Mouse (Mus musculus) layer of hippocampus, adult 18-20 months (tissue): ENCODE data around the gene Vamp5. TPM values are rescaled to one million over a fixed set of nuclear protein-coding genes. Genes with fewer than 3 reads are reported as not detected.

ENCODE experiments used
- DNase-seq, 2 experiments: peaks; one replicate each; pipeline ENCODE4 v3.0.0; 2022; ENCODE audit warnings: low spot score in 2 of 2
- total RNA-seq, 2 experiments: library from RNA; stranded (reverse); gene quantifications; 2 replicates each; pipeline ENCODE4 v1.2.3; 2021

Vamp5 gene
- total RNA-seq, 2 experiments from 2014 or later = 5.8 to 8.1 TPM

DNA sequence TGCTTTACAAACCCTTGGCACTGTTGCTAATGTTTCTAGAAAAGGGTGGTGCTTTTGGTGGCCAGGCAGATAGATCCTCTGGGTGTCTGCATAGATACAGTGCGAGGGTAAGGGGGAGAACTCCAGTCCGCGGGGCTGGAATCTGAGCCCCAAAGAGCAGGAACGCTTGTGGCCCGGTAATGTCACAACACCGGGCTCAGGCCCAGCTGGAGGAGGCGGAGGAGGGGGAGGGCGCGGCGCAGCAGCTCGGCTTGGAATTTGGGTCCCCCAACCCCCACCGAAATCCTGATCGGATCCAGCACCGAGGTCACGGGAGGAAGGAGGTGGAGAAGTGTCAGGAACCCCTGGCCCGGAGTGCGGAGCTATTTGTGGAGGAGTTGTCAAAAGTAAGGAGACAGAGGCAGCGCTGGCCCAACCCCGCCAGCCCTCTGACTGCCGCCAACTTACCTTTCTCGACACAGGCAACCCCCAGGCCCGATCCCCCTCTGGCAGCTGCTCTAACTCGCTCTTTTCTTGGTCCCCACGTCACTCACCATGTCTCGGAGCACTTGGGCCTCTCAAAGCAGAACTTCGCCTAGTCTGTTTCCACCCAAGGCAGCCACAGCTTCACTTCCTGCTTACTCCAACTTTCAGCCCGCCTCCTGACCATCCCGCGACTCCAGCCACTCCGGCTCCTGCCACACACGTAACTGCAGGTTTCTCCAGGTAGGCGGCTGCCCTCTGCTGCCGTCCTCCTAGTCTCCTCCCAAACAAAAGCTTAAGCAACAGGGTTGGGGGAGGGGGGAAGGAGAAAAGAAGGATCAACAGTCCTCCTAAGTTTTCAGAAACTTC, 9.9 kb upstream of the Vamp5 start, which contains the start of gene Vamp8:
TSS of gene Vamp8 (minus strand) at position 763 of the 831 bp plus-strand sequence.
- peak; percentile 32 to 49 for DNase-seq

DNA sequence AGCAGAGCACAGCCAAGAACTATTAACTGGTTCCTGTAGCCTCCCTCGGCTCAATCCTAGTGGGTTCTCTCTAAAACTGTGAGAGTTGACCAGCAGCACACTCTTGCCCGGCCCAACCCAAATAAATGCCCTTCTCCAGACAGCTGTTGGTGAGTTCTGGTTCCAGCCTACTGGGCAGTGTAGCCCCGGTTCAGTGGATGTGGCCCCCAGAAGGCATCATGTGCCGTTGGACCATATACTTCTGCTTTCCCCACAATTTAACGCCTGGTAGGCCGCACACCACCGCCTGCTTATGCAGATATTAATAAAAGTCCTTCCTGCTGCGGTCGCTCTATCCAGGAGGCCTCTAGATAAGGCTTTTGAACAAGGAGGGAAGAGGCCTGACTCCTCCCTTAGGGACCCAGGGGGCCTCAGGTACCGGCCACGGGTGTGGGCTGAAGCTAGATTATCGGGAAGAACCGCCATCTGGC, 9.2 kb upstream of the Vamp5 start:
- no peak for DNase-seq

DNA sequence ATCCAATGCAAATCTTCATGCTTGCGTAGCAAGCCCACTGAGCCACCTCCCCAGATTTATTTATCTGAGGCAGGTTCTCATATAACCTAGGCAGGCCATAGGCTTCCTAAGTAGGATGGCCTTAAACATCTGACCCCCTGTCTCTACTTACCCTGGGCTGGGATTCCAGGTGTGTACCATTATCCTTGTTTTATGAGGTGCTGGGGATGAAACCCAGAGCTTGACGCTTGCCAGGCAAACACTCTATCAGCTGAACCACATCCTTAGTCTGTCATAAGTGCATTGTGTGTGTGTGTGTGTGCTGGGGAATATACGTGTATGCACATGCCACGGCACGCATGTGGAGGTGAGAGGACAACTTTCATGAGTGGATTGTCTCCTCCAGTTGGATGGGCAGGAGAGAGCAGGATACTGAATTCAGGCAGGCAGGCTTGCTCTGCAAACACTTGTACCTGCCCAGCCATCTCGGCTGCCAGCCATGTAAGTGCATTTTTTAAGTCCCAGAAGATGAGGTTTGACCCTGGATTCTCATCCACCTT, 8.6 kb upstream of the Vamp5 start:
- DNase-seq = no peak

DNA sequence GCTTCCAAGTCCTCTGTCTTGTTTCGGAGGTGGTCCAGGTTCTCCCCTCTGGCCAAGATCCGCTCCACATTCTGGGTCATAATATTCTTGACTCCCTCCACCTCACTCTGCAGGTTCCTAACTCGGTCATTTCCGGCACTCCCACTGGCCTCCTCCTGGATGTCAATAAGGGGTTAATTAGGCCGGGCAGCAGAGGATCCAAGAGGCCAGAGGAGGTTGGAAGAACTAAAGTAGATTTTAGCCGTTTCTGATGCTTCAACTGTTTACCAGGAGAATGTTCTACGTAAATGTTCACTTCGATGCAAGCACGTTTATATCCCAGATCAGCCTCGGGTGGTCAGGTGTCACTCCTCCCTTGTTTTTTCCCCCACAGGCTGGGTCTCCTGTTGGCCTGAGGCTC, 8.0 kb upstream of the Vamp5 start:
- DNase-seq = no peak

DNA sequence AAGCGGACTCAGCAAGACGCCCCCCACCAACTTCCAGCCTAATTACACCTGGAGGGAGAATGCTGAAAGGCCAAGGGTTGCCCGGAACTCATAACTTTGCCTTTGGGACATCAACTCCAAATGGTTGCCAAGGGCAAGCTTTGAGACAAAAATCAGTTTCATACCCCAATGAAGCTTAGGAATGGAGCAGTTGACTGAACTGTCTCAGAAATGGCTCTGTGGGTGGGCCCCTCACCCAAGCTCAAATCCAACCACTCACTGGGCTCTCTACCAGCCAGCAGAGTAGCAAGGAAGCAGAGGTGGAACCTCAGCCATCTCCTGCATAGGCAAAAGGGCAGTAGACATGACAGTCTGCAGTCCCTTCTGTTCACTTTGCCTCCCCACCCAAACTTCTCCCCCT, 7.5 kb upstream of the Vamp5 start:
- no peak for DNase-seq

DNA sequence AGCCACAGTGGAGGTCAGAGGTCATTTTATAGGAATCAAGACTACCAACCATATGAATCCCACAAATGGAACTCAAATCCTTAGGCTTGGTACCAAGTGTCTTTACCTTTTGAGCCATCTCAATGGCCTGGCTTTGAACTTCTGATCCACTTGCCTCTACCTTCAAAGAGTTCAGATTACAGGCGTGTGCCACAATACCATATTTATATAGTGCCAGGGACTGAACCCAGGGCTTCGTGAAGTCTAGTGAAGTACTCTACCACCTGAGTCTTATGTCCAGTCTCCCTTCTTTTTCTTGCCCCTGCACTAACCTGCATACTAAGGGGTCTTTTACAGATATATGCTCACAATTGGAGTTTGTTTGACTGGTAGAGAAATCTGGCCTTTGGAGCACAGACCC, 6.3 kb upstream of the Vamp5 start:
- DNase-seq = no peak

DNA sequence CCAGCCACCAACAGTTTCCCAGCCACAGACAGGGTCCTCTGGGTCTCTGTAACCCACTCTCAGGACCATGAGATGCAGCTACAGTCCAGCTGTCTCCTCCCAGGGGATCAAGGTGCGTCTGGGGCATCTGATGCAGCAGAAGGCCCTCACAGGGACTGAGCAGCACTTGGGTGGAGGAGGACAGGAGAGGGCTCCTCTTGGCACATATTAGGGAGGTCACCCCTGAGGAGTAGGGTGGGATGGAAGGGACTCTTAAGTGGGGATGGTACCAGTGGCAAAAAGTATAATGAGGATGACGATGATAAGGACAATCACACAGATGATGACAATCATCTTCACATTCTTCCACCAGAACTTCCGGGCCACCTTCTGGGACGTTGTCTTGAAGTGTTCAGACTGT, 5.0 kb upstream of the Vamp5 start:
- no peak for DNase-seq

DNA sequence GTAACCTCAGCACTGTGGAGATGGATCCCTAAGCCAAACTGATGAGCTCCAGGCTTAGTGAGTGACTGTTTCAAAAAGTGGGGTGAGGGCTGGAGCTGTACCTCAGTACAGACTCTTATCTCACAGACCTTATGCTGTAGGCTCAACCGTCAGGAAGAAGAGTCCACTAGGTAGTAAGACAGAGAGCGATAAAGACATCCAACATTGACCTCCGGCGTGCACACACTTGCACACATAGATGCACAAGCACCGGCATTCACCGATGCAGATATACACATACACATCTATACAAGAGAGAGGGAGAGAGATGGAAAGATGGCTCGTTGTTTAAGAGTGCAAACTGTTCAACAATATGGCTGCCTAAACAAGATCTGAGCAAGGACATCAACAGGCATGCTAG, 3.7 kb upstream of the Vamp5 start:
- no peak for DNase-seq

DNA sequence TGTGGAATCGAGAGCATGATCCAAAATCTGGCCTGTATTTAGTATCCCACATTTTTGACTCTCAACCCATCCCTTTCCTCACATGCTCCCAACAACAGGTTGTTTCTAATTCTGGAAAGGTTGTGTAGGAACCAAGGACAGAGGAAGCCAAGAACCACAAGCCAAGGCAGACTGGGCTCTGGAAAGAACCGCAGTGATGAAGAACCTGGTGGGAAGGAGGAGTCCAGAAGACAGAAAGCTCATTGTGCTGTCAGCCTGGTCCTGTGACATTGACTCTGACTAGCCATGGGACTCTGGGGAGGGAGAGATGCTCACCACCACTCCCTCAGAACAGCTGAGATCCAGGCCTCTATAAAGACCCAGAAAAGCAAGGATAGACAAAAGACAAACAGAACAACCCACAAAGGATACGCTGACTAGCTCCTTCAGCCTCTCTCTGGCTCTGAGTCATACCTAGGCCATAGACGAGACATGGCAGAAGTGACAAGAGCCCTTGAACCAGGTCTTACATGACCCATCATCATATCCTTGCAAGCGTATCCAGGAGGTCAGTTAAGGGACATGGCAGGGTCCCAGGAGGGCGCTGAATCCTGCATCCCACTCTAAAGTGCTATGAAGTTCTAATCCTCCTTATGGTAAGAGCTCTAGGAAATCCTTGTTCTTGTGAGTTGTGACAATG, 3.0 kb upstream of the Vamp5 start:
- DNase-seq = no peak

DNA sequence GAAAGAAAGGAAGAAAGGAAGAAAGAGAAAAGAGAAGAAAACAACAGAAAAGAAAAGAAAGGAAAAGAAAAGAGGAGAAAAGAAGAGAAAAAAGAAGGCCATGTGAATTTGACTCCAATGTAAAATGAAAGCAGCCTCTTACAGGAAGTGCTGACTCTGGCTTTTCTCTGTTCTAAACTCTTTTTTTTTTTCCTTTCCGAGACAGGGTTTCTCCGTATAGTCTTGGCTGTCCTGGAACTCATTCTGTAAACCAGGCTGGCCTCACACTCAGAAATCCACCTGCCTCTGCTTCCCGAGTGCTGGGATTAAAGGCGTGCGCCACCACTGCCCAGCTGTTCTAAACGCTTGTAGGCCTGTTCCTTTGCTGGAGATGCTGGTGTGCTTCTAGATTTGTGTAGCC, 2.2 kb upstream of the Vamp5 start:
- no peak for DNase-seq

DNA sequence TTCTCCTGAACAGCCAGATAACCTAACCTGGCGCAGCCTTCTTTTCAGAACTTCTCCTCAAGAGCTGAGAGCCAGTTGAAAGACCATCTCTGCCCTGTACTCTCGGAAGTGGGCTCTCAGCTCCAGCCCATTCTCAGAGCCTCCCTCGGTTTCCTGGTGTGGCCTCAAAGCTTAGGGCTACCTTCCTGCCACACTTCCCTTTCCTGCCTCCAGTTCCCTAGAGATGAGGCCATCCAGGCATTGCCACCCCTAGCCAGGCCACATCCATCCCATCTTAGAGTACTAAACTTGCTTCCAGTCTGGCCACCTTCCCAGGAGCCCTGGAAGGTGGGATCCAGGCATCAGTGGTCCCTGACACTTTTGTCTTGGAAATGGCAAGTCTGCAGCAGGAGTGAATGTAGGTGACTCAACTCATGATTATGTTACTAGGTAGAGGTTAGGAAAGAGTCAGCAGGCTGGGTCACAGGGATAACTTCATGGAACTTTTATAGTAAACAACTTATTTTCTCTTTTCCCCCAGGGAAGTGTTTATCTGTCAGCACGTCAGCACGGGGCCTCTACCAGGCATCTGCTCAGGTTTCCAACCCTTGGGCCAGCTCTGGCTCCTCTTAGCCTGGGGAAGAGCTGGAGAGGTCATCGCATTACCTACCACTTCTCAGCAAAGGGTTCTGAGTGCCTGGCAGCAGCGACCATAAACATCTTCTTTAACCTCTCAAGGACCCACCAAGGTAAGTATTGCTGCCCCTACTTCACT, 714 bp downstream of the Vamp5 start:
- DNase-seq = no peak

DNA sequence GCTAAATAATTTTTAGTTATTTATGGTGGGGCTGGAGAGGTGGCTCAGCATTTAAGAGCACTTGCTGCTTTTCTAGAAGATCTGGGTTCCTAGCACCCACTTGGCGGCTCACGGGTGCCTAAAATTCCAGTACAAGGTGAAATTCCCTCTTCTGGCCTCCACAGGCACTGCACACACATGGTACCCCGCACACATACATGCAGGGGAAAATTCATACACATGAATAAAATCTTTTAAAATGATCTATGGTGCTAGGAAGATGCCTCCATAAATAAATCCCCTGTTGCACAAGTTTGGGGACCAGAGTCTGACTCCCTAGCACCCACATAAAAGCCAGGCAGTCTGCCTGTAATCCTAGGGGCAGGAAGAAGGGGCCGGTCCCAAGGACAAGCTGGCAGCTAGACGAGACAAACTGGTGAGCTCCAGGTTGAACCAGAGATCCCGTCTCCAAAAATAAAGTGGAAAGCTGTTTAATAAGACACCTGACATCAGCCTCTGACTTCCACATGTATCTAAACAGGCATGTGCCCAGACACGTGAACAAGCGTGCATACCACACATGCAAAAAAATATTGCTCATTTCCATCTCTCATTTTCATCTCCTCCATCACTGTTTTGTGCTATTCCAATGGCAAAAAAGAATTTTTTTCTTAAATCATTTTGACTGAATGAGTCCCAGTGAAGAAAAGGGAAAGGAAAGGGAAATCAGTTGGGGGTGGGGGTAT, 1.6 kb downstream of the Vamp5 start:
- DNase-seq = no peak

DNA sequence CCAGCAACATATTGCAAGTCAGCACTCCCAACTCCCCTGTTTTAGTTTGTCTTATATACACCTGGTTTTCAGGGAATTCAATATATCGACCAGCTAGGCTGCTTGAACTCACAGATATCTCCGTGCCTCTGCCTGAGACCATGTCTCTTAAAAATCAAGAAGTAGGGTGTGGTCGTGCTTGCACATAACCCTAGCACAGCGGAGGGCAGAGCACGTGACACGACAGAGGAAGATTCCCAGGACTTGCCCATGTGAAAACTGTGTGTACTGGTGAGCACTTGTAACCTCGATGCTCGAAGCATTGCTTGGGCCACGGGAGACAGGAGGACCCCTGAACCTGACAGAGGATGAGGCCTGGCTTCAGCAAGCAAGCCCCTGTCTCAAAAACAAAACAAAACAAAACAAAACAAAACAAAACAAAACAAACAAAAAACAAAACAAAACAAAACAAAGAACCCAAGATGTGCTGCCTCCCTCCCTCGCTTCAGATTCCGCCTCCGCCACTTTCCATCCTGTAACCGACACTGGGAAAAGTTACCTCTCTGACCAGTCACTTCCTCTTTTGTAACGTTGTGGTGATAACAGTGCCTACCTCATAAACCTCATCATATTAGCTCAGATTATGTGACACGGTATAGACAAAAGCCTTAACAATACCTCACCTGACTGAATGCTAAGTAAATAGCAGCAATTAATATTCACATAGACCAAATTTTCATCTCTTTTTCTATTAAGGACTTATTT, 5.3 kb downstream of the Vamp5 start:
- no peak for DNase-seq

DNA sequence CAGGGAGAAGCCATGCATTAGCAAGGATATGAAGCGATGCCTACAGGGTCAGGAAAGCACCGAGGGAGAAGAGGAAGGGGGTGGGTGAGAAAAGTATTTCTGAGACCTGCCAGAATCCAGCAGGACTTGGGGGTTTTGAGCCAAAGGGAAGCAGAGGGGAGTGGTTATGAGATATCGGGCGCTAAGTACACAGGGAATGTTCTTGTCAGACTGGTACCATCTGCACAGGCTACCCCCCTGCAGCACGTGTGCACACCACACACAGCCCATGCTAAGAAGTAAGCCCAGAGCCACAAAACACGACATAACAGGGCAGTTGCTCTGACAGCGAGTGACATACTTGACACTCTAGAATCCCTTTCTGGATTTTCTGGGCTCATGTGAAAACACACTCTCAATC, 6.1 kb downstream of the Vamp5 start:
- DNase-seq = no peak

DNA sequence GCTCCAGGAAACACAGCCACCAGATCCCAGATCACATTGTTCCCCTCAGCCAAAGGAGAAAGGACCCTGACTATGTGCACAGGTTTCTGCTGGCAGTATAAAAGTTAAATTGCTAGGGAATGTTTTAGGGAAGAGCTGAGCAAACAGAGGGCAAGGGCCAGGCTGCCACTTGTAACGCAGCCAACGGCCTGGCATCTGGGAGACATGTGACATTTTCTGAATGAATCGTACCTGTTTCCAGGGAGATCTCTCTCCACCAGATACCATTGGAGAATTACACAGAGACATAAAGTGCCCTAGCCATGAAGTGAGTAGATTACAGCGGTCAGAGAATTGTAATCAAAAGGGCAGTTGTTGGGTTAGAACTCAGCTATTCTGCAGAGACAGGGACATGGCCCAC, 7.1 kb downstream of the Vamp5 start:
- DNase-seq = no peak

DNA sequence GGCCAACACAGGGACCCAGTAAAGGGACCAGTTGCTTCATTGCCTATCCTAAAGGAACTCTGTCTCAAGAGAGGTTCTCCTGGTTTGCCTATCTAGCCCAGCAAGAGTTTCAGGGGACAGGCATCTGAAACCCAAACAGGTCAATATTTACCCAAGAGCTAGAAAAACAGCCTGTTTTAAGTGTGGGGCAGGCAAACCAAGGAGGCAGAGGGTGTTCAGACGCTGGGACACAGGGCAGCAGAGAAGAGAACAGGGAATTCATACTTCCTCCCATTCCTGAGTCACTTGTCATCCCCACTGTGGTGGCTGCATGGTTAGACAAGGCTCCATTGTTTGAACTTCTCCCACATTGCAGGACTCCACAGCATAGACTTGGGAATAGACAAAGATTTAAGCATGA, 8.7 kb downstream of the Vamp5 start:
- no peak for DNase-seq

DNA sequence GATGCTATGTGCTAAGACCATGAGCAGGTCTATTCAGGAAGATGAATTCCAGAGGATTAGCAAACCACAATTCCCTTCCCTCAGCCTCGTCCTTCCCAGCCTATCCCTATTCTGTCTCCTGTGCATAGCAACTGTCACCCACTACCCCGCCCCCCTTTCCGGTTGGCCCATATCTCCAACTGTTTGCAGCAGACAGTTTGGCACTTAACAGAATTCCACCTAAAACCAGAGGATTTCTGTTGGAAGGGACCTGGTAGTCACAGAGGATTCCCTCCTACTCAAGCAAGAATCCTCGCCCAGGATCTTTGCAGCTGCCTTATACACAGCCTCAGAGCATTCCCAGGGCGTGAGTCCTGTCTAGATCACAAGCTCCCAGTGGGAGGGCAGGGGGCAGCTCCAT, 9.1 kb downstream of the Vamp5 start:
- peak in 1 of 2 experiments; percentile 69 for DNase-seq

DNA sequence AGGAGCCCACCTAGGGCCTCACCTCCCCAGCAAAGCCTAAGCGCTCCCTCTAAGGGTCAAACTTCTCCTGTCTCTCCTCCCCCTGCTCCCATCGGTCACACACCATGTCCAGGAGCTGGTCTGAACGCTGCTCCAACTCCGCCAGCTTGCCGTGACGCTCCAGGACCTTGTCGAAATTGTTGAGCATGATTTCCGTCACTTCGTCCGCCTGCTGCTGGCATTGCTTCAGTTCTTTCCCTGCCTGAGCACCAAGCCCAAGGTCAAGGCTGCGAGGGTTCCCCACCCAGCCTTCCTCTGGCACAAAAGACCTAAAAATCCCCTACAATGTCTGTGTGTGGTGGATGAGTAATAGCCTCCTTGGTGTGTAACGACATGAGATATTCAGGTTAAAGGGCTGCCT, 10.2 kb downstream of the Vamp5 start:
- DNase-seq = no peak

DNA sequence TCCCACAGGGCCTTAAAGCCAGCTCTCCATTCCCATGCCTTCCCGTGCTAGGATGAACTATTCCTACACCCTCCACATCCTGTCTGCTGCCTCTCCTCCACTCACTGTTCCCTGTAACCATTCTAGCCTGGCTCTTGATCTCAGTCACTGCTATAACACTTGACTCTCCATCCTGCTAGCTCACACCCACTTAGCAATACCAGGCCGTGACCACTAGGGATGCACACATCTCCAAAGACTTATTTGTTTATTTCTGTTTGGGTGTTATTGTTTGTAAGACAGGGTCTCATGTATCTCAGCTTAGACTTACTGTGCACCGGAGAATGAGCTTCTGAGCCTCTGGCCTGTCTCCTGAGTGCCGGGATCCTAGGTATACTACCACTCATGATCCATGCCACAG, 10.7 kb downstream of the Vamp5 start:
- DNase-seq = no peak

DNA sequence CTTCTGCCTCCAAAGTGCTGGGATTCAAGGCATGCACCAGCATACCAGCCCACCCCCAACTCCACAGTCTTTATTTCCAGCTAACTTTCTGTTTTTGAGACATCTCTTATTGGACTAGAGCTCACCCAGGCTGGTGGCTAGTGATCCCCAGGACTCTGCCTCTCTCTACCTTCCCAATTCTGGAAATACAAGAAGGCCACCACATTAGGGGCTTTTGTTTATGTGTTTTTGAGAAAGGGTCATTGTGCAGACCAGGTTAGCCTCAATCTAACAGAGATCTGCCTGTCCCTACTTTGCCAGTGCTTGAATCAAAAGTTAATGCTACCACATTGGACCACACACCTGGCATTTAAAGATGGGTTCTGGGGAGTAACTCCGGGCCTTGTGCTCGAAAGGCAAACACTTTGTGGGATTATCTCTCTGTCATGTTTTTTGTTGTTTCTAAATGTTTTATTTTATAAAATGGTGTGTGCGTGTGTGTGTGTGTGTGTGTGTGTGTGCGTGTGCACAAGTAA, 12.8 kb downstream of the Vamp5 start:
- DNase-seq = no peak
